Mouse (Mus musculus): ENCODE data around the gene Fut2. TPM values are rescaled to one million over a fixed set of nuclear protein-coding genes. Genes with fewer than 3 reads are reported as not detected.
"Not testable (repeated sequence)": the region's sequence is repeated elsewhere in the genome, so short reads cannot be mapped to it uniquely, and the experiment has no call there.

Gene Fut2
- total and polyA plus RNA-seq, 2 experiments from 2014 or later, result 0.13 TPM; not detected in 1

- H3K4me1 ChIP-seq (ENCODE audit: insufficient read depth), result no peaks in the 10 kb centered on the region
- H3K9me3 ChIP-seq (ENCODE audit: low read length), result no peaks in the 10 kb centered on the region
- 0 out of 2 replicates have a peak overlapping the region, but pooled peaks have one; percentile 6 for H3K27ac ChIP-seq (ENCODE audit: low read depth, low read length)
- peak overlapping the region; percentile 16; the same call in 1 of the 2 replicates for H3K4me2 ChIP-seq (ENCODE audit: low read depth)
- ATAC-seq (peak; percentile 81), DNase-seq (peak; percentile 46)
- no peak for TF ChIP-seq CTCF (IDR thresholded peaks at IDR 0.05; ENCODE audit: low read depth)
- WGBS, result 31% methylated on average over 17 of the region's 17 CpGs
- H3K4me3 ChIP-seq (ENCODE audit: low read depth, low read length), result no peak overlapping the region
- H3K27me3 ChIP-seq (ENCODE audit: insufficient read depth, low read length), result peaks cover 4% of the 10 kb centered on the region; the same call in 1 of the 2 replicates
- no peaks in the 10 kb centered on the region for H3K36me3 ChIP-seq (ENCODE audit: insufficient read depth)
- no peak overlapping the region for H3K9ac ChIP-seq
Measured at GRCm38 (mm10) chr7:45654424-45655047, 11.7 kb downstream of the Fut2 start.

DNA sequence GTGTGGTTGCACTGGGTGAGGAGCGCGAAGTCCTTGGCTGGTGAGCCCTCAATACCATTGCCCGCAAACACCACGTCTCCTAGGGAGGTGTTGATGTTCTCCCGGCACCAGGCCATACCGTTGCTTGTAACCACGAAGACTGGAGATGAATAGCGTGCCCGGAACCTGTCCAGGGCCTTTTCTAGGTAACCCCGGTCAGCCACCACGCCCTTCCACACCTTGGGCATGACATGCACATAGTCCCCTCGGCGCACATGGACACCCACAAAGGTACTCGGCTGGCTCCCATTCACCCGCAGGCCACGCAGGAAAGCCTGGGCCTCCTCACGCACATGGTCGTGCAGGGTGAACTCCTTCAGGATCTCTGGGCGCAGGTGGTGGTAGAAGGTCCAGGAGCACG is 15.7 kb downstream of the Fut2 start:
- not testable (repeated sequence) for ATAC-seq, DNase-seq

GRCm38 (mm10) chr7:45649351-45649750 is 16.8 kb downstream of the Fut2 start:
- Histone ChIP-seq H3K27me3 (ENCODE audit: insufficient read depth, low read length) (peaks cover 4% of the 10 kb centered on the region; the same call in 1 of the 2 replicates), H3K27ac (ENCODE audit: low read depth, low read length) (no peak overlapping the region), H3K4me1 (ENCODE audit: insufficient read depth) (0 out of 2 replicates have a peak, but pooled peaks cover 5% of the 10 kb centered on the region), H3K36me3 (ENCODE audit: insufficient read depth) (no peaks in the 10 kb centered on the region), H3K9ac (no peak overlapping the region), H3K4me3 (ENCODE audit: low read depth, low read length) (no peak overlapping the region), H3K9me3 (ENCODE audit: low read length) (no peaks in the 10 kb centered on the region), H3K4me2 (ENCODE audit: low read depth) (no peak overlapping the region)
- no peak for ATAC-seq
- DNase-seq, result no peak
- 78% methylated on average over 8 of the region's 8 CpGs for WGBS
- TF ChIP-seq CTCF (IDR thresholded peaks at IDR 0.05; ENCODE audit: low read depth), result no peak

More for the DNA sequence above, 15.7 kb downstream of the Fut2 start:
- not testable (repeated sequence) for H3K4me1 ChIP-seq (ENCODE audit: insufficient read depth); H3K9me3 ChIP-seq (ENCODE audit: low read length); H3K4me3 ChIP-seq (ENCODE audit: low read depth, low read length); H3K27me3 ChIP-seq (ENCODE audit: insufficient read depth, low read length); H3K27ac ChIP-seq (ENCODE audit: low read depth, low read length); H3K36me3 ChIP-seq (ENCODE audit: insufficient read depth); H3K9ac ChIP-seq; H3K4me2 ChIP-seq (ENCODE audit: low read depth)
- 95% methylated on average over 19 of the region's 20 CpGs for WGBS

GRCm38 (mm10) chr7:45646671-45647070 is 19.5 kb downstream of the Fut2 start:
- Histone ChIP-seq H3K4me2 (ENCODE audit: low read depth) (no peak overlapping the region), H3K27me3 (ENCODE audit: insufficient read depth, low read length) (no peaks in the 10 kb centered on the region), H3K4me1 (ENCODE audit: insufficient read depth) (peaks cover 15% of the 10 kb centered on the region; the same call in 1 of the 2 replicates), H3K27ac (ENCODE audit: low read depth, low read length) (no peak overlapping the region), H3K9ac (no peak overlapping the region), H3K9me3 (ENCODE audit: low read length) (no peaks in the 10 kb centered on the region), H3K4me3 (ENCODE audit: low read depth, low read length) (no peak overlapping the region), H3K36me3 (ENCODE audit: insufficient read depth) (no peaks in the 10 kb centered on the region)
- WGBS, result 75% methylated on average over 4 of the region's 4 CpGs
- ATAC-seq, result no peak
- DNase-seq, result no peak
- no peak for TF ChIP-seq CTCF (IDR thresholded peaks at IDR 0.05; ENCODE audit: low read depth)

- Histone ChIP-seq H3K4me1 (ENCODE audit: insufficient read depth) (peaks cover 15% of the 10 kb centered on the region; the same call in 1 of the 2 replicates), H3K9me3 (ENCODE audit: low read length) (no peaks in the 10 kb centered on the region), H3K4me2 (ENCODE audit: low read depth) (no peak overlapping the region), H3K36me3 (ENCODE audit: insufficient read depth) (no peaks in the 10 kb centered on the region), H3K27me3 (ENCODE audit: insufficient read depth, low read length) (no peaks in the 10 kb centered on the region), H3K9ac (no peak overlapping the region), H3K4me3 (ENCODE audit: low read depth, low read length) (no peak overlapping the region), H3K27ac (ENCODE audit: low read depth, low read length) (no peak overlapping the region)
- no peak for TF ChIP-seq CTCF (IDR thresholded peaks at IDR 0.05; ENCODE audit: low read depth)
- no peak for ATAC-seq
- 86% methylated on average over 7 of the region's 7 CpGs for WGBS
- DNase-seq, result no peak
Measured at GRCm38 (mm10) chr7:45645591-45645971, 20.6 kb downstream of the Fut2 start.

GRCm38 (mm10) chr7:45644872-45645590 is 21.2 kb downstream of the Fut2 start:
- no peaks in the 10 kb centered on the region for H3K9me3 ChIP-seq (ENCODE audit: low read length)
- H3K4me3 ChIP-seq (ENCODE audit: low read depth, low read length), result no peak overlapping the region; the same call in 1 of the 2 replicates
- H3K27me3 ChIP-seq (ENCODE audit: insufficient read depth, low read length), result no peaks in the 10 kb centered on the region
- ATAC-seq, result no peak
- H3K9ac ChIP-seq, result no peak overlapping the region
- H3K27ac ChIP-seq (ENCODE audit: low read depth, low read length), result peak overlapping the region; percentile 62
- peak overlapping the region; percentile 72 for H3K4me2 ChIP-seq (ENCODE audit: low read depth)
- 68% methylated on average over 6 of the region's 6 CpGs for WGBS
- H3K4me1 ChIP-seq (ENCODE audit: insufficient read depth), result peaks cover 15% of the 10 kb centered on the region; the same call in 1 of the 2 replicates
- TF ChIP-seq CTCF (IDR thresholded peaks at IDR 0.05; ENCODE audit: low read depth), result no peak
- no peaks in the 10 kb centered on the region for H3K36me3 ChIP-seq (ENCODE audit: insufficient read depth)
- DNase-seq, result no peak

DNA sequence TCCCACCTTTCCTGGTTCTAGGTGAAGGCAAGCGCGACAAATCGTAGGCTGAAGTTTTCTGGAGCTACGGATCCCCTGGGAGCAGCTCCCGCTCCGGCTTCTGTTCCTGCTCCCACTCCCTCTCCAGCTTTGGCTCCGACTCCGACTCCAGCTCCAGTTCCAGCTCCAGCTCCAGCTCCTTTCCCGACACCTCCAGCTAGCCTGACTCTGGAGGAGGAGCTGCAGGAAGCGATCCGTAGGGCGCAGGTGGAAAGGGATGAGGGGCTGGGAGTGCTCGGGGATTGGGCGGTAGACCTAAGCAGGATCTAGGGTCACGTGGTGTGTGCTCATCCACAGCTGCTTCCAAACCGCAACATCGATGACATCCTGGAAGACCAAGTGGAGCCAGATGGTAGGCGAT is 22.0 kb downstream of the Fut2 start:
- Histone ChIP-seq H3K4me2 (ENCODE audit: low read depth) (peak overlapping the region; percentile 72), H3K4me1 (ENCODE audit: insufficient read depth) (peaks cover 15% of the 10 kb centered on the region; the same call in 1 of the 2 replicates), H3K27ac (ENCODE audit: low read depth, low read length) (peak overlapping the region; percentile 62), H3K9me3 (ENCODE audit: low read length) (no peaks in the 10 kb centered on the region), H3K36me3 (ENCODE audit: insufficient read depth) (no peaks in the 10 kb centered on the region), H3K9ac (peak overlapping the region; percentile 14; the same call in 1 of the 2 replicates), H3K4me3 (ENCODE audit: low read depth, low read length) (peak overlapping the region; percentile 27), H3K27me3 (ENCODE audit: insufficient read depth, low read length) (no peaks in the 10 kb centered on the region)
- 4% methylated on average over 18 of the region's 18 CpGs for WGBS
- TF ChIP-seq CTCF (IDR thresholded peaks at IDR 0.05; ENCODE audit: low read depth), result no peak
- ATAC-seq, result peak; percentile 53
- peak; percentile 78 for DNase-seq

All from forebrain, postnatal 0 days (tissue).